Mouse (Mus musculus): ENCODE results near the gene Ttc28. TPM values are rescaled to one million over a fixed set of nuclear protein-coding genes. Genes with fewer than 3 reads are reported as not detected.

The Ttc28 gene
- polyA plus RNA-seq, 3 experiments from 2014 or later: 0.83 to 4.4 (median 4.3) TPM

- no peak for ATAC-seq
Observed at GRCm38 (mm10) chr5:111254362-111254761, 374.8 kb downstream of the Ttc28 start.

- no peak for ATAC-seq
Observed at GRCm38 (mm10) chr5:111254781-111255180, 375.2 kb downstream of the Ttc28 start.

- ATAC-seq: no peak
Observed at GRCm38 (mm10) chr5:111256181-111256580, 376.6 kb downstream of the Ttc28 start.

- peak; percentile 46 for ATAC-seq
Observed at GRCm38 (mm10) chr5:111257127-111257526, 377.5 kb downstream of the Ttc28 start.

GRCm38 (mm10) chr5:111261162-111261561, 381.6 kb downstream of the Ttc28 start:
- peak; percentile 47 for ATAC-seq

GRCm38 (mm10) chr5:111261733-111262573, 382.4 kb downstream of the Ttc28 start:
- peak; percentile 36 for ATAC-seq

GRCm38 (mm10) chr5:111262574-111263239, 383.1 kb downstream of the Ttc28 start:
- peak; percentile 54 for ATAC-seq

GRCm38 (mm10) chr5:111263370-111263769, 383.8 kb downstream of the Ttc28 start:
- no peak for ATAC-seq

GRCm38 (mm10) chr5:111264488-111264887, 384.9 kb downstream of the Ttc28 start:
- ATAC-seq: no peak

- ATAC-seq: no peak
Observed at GRCm38 (mm10) chr5:111266658-111267057, 387.1 kb downstream of the Ttc28 start.

GRCm38 (mm10) chr5:111267100-111267499, 387.5 kb downstream of the Ttc28 start:
- no peak for ATAC-seq

- ATAC-seq: no peak
Observed at GRCm38 (mm10) chr5:111268852-111269251, 389.2 kb downstream of the Ttc28 start.

GRCm38 (mm10) chr5:111269613-111270205, 390.1 kb downstream of the Ttc28 start:
- ATAC-seq: peak; percentile 61

GRCm38 (mm10) chr5:111270246-111271002, 390.8 kb downstream of the Ttc28 start:
- no peak for ATAC-seq

- no peak for ATAC-seq
Observed at GRCm38 (mm10) chr5:111273589-111273988, 394.0 kb downstream of the Ttc28 start.

- no peak for ATAC-seq
Observed at GRCm38 (mm10) chr5:111274948-111275347, 395.3 kb downstream of the Ttc28 start.

- ATAC-seq: no peak
Observed at GRCm38 (mm10) chr5:111284420-111285175, 405.0 kb downstream of the Ttc28 start.

- no peak for ATAC-seq
Observed at GRCm38 (mm10) chr5:111287571-111287970, 408.0 kb downstream of the Ttc28 start.

- ATAC-seq: no peak
Observed at GRCm38 (mm10) chr5:111288486-111288885, 408.9 kb downstream of the Ttc28 start.

- ATAC-seq: no peak
Observed at GRCm38 (mm10) chr5:111290071-111290470, 410.5 kb downstream of the Ttc28 start.

- ATAC-seq: no peak
Observed at GRCm38 (mm10) chr5:111291639-111292038, 412.0 kb downstream of the Ttc28 start.

- no peak for ATAC-seq
Observed at GRCm38 (mm10) chr5:111297801-111298200, 418.2 kb downstream of the Ttc28 start.

All from inflammation-experienced regulatory T-cells, adult 6 months (primary cell).